Mouse (Mus musculus) right cerebral cortex, postnatal 10 days (tissue): ENCODE measurements at regions not wholly inside any gene's neighbourhood (a gene's known extent, or its start where the extent isn't known, plus 50 kb on each side); places are given as distances from the start of the nearest gene placed in this dataset.

Experiments used
- DNase-seq, 2 experiments: peaks; one replicate each; pipeline ENCODE4 v3.0.0; 2021; ENCODE audit warnings: low spot score in 2 of 2

DNA sequence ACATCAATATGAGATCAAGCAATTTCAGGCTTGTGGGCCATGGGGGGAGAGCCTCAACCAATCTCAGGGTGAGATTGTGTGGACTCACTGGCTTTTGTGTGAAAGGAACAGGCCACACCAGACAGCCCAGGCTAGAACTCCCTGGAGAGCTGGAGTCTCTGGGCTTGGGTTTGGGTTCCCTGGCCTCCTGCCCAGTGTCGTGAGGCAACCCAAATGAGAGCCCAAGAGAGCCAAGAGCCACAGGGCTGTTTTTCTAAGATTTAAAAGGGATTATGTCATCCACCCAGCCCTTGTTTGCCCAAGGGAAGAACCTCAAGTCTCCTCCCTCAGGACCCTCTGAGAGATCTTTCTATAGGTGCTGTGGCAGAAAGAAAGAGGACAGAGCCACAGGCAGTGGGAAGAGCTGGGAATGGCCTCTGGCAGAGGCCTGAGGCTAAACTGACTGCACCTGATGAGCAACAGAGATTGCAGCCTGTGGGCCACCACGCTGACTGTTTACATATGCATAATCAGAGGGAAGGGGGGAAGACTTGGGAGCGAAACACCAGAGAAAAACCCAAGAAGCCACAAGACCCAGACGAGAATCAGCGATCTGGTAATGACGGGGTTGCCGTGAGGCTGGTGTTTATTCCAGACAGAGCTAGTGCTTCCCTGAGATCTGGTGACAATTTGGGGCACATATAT is 92.1 kb downstream of the Bcl2l11 start:
- peak in 1 of 2 experiments; percentile 33 for DNase-seq

DNA sequence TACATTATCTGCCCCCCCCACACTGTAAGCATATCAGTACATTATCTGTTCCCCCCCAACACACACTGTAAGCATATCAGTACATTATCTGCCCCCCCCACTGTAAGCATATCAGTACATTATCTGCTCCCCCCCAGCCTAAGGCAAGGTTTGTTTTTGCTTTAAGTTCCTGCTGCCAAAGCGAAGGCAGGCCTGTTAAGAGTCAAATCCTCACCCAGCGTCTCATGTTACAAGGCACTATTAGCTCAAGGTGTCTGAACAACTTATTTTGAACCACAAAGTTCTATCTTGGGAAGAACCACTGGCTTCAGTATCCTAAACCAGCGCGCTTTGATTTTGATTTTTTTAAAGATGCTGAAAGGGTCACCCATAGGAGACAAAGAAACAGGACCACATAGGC is 93.1 kb downstream of the Bcl2l11 start:
- DNase-seq = no peak

- DNase-seq = no peak
Measured at GRCm38 (mm10) chr2:128221055-128221454, 95.2 kb downstream of the Bcl2l11 start.

GRCm38 (mm10) chr2:128221657-128222056 is 95.8 kb downstream of the Bcl2l11 start:
- DNase-seq = no peak

- DNase-seq = no peak
Measured at GRCm38 (mm10) chr2:128226465-128227047, 100.7 kb downstream of the Bcl2l11 start.

GRCm38 (mm10) chr2:128229730-128230129 is 103.9 kb downstream of the Bcl2l11 start:
- DNase-seq = no peak

DNA sequence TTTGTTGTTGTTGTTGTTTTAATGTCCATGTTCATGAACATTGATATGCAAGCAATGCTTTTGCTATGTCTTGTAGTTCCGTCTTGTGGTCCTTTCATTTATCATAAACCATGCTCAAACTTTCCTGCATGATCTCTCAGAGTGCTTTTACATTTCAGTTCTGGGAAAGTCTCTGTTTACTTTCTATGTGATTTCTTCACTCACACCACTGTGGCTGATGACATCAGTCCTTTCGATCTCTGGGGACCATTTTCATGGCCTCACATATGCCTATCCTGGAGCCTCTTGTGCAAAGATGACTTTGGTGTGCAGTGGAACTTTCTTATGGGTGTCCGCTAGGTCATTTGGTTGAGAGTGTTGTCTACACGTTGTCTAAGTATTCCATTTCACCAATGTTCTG is 105.1 kb downstream of the Bcl2l11 start:
- DNase-seq = no peak

- no peak for DNase-seq
Measured at GRCm38 (mm10) chr2:128231338-128231737, 105.5 kb downstream of the Bcl2l11 start.

DNA sequence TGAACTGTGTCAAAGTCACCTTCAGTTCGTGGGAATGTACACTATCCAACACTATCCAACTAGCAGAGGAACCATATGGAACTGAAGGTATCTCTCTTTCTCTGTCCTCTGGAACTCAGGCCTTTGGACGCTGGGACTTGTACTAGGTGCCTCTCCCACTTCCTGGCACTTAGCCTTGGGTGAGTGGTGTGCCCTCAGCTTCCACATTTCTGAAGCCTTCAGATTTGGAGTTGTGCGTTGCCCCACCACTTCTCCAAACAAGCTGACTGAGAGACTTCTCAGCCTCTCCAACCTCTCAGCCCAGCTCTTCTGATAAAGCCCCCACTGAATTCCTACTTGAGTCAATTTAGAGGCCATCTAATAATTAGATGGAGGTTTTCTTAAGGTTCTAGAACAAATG is 106.2 kb downstream of the Bcl2l11 start:
- no peak for DNase-seq

GRCm38 (mm10) chr2:128235127-128235526 is 109.3 kb downstream of the Bcl2l11 start:
- peak; percentile 37 to 48 for DNase-seq

DNA sequence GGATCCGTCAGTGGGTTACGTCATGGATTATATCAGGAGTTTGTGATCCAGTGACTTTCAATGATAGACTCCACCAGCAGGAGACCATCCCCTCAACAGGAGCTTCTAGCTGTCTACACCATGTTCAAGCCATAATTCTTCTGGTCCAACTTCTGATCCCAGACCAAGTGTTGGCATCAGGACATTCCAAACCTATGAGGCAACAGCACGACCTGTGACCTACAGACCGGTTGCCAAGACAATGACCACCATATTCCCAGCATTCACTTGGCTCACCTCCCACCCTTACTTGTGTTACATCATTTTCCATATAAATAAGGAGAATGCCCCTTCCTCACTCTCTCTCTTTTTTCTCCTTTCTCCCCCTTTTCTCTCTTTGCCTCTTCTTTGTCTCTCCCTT is 113.6 kb downstream of the Bcl2l11 start:
- DNase-seq = no peak

DNA sequence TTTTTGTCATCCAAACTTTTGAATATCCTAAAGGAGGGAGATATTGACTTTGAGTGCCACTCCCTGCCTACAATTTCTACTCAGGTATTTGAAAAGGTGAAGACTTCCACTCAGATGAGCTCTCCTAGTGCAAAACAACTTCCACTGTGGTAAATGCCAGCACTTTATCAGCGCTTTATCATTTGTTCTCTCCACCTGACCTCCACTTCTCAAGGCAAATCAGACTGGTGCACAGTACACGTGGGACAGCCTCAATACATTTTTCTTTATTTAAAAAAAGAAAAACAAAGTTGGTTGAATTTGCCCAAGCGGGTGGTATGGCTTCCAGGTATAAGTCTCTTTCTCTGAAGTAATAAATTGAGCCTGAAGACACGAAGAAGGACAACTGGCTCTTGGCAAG is 114.2 kb downstream of the Bcl2l11 start:
- DNase-seq = no peak

DNA sequence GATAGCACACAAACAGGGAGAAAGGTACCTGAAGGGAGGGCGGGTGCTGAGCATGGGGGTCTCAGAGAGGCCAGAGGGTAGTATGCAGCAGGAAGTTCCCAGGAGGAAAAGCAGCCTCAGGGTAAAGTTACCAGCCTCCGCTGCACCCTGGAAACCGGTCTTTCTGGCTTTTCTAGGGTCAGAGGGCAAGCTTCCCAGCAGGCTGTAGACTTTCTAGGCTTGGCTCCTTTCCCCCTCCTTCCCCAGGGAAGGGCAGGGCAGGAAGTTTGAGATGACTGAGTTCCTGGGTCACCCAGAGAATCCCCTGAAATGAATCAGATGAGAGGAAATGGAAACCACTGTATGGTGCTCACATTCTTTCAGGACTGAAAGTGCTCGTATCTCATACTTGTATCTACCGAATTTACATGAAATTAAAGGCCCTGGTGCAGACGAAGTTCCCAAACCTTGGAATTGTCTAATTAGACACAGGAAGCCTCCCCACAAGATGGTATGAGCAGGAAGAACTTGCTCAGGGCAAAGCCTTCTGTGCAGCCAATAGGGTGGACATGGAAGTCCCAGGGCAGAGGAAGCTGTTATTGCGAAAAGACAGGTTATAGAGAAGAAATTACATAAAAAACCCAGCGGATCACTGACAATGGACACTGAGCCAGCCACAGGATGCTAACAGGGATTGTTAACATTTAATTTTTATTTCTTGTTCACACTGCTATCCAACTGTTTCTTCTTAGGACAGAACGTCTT is 114.9 kb downstream of the Bcl2l11 start:
- no peak for DNase-seq

- no peak for DNase-seq
Measured at GRCm38 (mm10) chr2:128241280-128241665, 115.4 kb downstream of the Bcl2l11 start.

- peak; percentile 78 to 79 for DNase-seq
Measured at GRCm38 (mm10) chr2:128245544-128245943, 119.7 kb downstream of the Bcl2l11 start.

DNA sequence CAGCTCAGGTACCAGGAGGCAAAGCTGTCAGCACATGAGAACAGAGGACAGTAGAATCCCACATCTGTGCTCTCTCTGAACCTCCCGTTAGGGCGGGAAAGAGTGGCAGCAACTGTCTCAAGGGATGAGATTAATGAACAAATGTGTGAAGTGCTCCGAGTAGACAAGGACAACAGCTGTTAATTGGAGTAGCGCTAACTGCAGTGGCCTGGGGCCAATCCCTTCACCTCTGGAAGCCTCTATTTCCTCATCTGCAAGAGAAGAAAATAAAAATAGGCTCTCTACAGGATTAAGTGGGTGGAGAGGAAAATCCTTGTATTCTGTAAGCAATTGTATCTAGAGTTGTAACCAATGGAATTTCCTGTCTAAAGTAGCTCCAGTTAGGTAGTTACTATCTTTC is 122.1 kb downstream of the Bcl2l11 start:
- no peak for DNase-seq

- no peak for DNase-seq
Measured at GRCm38 (mm10) chr2:128249188-128249587, 123.3 kb downstream of the Bcl2l11 start.

- no peak for DNase-seq
Measured at GRCm38 (mm10) chr2:128249607-128250006, 123.8 kb downstream of the Bcl2l11 start.

DNA sequence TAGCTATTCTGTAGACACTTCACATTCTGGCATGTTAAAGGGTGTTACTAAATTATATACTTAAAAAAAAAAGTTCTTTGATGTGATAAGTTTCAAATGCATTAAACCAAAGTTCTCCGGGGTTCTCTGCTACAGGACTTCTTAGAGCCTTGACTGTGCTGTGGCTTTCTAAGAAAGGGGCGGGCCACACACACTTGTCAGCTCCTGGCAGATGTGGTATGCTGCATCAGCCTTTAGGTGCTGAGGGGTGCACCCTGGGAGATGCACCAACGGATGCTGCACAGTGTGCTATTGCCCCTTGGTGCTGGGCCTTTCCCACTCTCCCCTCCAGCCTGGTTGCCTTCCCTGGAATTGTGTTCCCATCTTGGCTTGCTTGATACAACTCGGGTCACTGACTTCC is 125.0 kb downstream of the Bcl2l11 start:
- DNase-seq = no peak

DNA sequence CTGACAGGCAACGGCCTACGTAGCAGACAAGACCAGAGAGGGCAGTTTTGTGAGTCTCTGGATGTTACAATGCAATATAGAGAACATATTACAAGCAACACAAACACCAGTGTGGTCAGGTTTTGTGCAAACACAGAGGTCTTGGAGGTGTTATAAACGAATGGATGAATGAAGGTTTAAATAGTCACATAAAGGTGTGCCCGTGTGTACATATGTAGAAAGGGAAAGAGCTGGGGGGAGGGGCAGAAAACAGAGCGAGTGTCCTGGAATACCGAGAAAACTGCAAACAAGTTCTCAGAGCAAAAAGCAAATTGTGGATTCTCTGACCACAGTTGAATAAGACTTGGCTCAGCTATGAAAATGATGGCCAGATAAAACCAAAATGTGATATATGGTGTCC is 130.8 kb downstream of the Bcl2l11 start:
- no peak for DNase-seq

DNA sequence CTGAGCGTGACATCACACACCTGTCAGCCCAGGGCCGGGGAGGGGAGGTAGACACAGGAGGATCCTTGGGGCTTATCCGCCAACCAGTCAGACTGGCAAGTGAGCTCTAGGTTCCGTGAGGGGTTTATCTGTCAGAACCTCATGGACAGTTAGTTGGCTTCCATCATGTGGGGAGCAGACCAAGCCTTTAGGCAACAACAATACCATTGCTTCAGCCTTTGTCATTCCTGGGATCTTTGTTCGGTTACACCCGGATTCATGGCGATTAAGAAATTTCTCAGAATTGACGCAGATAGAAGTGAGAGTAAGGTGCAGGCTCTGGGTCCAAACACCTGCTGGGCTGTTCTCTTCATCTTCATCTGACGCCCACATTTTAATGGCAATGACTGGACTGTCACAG is 131.4 kb downstream of the Bcl2l11 start:
- DNase-seq = no peak

- no peak for DNase-seq
Measured at GRCm38 (mm10) chr2:128263880-128264279, 138.0 kb downstream of the Bcl2l11 start.
